Mouse (Mus musculus) kidney, adult 11 months (tissue): ENCODE measurements around the gene Gm572.

Source experiments
- DNase-seq: peaks from one replicate; pipeline ENCODE4 v3.0.0; 2022

The Gm572 gene

DNA sequence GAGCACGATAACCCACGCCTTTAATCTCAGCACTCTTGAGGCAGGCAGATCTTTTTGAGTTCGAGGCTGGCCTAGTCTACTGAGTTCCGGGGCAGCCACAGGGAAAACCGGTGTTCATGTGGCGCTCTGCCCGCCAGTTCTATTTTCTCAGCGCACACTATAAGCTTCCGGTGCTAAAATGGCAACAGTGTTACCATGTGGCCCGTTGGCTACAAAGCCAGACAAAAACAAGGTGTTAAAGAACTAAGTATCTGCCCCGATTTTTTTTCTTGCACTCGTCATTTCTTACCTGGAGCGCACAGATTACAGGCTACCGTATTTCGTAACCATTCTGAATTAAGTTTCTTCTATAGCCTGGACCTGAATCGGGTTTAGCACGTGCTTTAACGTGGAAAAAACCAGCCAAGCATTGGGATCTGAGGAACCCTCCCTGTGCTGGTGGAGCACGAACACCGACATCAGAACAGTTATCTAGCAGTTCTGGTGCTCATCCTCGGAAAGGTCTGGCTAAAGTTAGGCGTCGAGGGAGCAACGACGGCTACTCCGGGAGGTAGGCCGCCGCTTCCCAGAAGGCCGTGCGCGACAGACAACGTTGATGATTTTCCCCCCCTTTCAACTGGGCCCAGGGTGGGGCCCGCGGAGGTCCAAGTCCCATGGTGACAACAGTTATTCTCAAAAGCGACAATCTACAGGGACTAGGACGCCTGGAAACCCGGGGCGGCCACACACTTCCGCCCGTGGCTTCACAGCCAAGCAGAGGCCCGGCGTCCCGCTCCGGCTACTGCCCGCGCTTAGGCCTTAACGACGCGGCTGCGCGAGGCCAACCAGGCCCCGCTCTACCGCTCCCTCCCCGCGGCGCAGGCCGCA lies 17.1 kb upstream of the Gm572 start:
- DNase-seq = no peak

DNA sequence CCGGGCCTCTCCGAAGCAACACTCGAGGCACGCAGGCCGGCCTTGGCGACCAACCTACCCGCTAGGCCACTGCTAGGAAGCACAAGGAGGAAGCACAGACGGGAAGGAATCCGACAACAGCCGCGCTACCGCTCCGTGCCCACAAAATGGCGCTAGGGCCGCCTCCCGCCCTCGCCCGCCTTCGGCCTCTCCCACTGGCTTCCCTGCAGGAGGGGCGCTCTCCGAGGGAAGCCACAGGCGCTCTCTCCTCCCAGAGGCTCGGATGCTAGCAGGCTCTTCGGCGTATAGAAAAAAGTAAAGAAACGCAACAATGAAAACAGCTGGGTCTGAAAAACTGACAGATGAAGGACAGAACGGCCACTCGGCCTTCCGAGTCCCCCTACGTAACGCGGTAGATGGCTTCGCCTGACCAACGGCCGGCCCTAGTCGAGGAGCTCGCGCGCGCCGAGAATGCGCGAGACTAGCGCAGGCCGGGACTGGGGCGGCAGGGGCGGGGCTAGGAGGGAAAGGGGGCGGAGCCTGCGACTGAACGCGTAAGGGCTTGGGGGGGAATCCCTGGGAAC lies 16.4 kb upstream of the Gm572 start, which contains the start of gene Tardbp:
Gene Tardbp (minus strand): TSS at position 397 of the 563 bp plus-strand sequence.
- peak; percentile 93 for DNase-seq

DNA sequence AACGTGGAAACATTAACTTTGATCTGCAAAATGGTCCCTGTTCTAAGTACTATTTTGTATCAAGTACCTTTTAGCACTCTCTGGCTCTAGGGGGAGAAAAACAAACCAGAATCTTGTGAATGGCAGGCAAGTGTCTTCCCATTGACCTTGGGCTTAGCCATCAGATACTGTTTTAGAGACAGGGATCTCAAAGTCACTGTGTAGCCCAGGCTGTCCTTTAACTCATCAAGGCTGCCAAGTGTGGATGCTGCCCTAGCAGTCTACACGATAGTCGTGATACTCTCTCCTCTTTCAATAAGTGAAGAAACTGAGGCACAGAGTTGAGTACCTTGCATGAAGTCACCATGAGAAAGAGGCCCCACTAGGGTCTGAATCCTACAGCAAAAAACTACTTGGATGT lies 15.9 kb upstream of the Gm572 start:
- DNase-seq = no peak

DNA sequence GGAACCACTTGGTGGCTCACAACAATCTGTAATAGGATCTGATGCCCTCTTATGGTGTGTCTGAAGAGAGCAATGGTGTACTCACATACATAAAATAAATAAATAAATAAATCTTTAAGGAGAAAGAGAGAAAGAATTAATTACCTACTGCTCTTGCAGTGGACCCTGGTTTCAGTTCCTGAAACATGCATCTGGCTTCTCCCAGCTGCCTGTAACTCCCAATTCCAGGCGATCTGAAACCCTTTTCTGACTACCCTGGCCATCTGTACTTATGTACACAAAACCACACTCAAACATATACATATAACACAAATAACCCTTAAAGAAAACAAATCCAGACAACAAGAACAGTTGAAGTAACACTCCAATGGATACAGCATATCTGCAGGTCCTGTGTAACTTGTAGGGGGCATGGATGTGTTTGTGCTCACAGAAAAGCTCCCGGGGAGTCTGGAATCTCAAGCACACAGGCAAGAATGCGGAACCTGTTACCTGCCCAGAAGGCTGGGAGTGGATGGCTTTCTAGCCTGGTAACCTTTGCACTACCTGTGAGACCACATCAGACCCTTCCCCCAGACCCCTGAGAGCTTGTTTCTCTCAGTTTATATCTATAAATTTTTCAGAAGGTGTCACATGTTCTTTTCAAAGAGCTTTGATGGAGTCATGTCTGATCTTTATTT lies 11.0 kb upstream of the Gm572 start:
- peak; percentile 61 for DNase-seq

DNA sequence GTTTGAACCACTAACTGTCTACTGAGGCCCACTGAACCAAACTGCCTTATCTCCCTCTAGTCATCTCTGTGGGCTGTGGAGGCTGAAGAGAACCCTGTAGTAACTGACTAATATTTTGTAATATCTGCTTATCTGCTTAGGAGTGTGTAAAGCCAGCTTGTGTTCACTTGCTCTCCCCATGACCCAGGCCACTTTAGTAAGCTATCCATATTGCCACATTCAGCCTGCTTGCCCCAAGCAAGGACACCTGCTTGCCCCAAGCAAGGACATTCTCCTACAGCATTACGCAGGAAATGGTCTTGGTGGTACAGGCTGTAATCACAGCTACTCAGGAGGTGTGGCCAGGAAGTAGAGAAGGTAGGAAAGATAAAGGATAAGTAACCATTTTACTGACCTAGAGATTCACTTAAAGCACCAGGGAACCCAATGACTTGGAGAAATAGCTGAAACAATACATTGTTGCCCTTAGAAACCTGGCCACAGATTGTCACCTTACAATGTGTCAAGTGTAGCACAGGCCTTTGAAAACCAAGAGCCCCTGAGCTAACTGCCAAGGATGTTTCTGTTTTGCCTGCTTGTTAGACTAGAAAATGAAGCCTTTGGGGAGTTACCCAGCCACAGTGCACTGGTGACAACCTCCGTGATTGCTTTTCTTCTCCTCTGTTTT lies 9.6 kb upstream of the Gm572 start:
- DNase-seq = no peak

DNA sequence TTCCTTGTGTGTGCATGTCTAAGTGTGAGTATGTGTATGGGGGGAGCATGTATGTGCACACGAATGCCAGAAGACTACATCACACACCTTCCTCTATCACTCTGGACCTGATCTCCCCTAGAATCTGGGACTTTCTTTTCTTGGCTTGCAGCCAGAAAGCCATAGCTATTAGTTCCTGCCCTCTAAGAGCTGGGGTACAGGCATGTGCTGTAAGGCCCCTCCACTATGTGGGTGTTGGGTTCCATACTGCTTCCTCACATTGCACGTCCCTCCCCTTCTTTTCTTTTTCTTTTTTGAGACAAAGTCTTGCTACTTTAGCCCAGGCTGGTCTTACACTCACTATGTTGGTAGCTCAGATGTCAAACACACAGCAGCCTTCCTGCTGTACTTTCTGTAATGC lies 7.8 kb upstream of the Gm572 start:
- no peak for DNase-seq

DNA sequence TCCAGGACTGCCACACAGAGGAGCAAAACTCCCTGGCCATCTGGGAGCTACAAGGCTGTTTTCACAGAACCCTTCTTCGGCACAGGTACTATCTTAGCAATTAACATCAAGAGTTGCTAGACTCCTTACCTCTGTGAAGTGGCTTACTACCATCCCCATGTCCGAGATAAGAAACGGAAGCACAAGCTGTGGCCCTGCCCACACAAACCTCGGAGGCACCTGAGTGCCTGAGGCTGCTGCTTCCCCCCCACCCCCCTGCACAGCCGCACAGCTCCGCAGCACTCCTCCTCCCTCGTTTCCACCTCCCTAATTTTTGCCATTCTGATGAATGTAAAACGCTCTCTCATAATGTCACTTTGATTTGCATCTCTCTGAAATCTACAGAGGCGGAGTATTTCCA lies 4.8 kb upstream of the Gm572 start:
- DNase-seq = no peak

DNA sequence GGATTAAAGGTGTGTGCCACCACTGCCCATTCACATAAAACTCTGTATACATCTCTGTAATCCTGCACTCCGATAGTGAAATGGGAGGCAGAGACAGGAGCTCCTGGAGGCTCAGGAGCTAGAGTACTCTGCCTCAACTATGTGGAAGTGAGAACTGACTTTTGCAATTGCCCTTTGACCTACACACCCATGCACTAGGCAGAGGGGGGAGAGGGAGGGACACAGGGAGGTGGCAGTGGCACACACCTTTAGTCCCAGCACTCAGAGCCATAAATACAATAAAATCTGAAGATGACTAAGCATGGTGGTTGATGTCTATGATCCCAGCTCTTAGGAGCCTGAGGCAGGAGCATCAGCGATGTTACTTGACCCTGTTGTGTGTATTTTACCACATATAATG lies 3.7 kb upstream of the Gm572 start:
- DNase-seq = no peak

DNA sequence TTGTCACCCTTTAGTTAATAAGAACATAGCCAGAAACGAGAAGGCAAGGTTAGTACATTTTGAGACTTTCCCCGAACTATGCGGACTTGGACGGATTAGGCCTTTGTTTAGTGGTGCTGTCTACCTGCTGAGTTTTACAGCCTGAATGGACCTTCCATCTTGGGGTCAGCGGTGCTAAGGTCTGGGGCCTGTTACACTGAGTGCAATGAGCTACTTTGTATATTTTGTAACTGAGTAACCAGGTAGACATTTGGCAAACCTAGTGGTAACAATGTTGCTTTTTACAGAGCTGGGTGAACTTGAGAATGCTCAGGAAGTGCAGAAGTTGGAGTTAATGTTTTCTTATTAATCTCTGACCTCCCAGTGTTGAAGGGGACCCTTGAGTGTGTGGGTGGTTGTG lies 2.0 kb upstream of the Gm572 start:
- peak; percentile 87 for DNase-seq

DNA sequence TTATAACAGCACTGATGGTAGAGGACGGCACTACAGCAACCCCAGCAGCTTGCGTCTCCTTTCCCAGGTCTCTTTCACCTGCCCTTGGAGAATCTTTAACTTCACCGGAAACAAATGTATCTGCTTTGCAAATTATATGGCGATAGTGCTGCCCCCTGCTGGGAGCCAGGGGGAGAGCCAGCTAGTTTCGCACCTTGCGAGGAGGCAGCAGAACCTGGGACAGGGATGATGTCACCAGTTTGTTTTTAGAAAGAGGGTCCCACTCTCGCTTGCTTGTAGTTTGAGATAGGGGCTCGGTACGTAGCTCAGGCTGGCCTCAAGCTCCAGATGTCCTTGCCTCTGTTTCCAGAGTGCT lies 1.0 kb downstream of the Gm572 start:
- DNase-seq = peak; percentile 84

DNA sequence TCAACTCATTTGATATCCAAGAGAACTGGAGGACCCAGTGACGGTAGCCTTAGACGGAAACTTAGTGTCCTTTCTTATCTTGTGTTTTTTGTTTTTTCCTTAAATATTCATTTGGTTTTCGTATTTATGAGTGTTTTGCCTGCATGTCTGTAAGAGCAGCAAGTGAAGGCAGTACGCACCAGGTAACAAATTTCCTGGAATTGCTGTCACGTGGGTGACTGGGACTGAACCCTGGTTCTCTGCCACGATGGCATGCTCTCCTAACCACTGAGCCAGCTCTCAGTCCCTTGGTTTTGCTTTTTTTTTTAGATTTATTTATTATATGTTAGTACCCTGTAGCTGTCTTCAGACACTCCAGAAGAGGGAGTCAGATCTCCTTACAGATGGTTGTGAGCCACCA lies 1.8 kb downstream of the Gm572 start:
- DNase-seq = no peak

DNA sequence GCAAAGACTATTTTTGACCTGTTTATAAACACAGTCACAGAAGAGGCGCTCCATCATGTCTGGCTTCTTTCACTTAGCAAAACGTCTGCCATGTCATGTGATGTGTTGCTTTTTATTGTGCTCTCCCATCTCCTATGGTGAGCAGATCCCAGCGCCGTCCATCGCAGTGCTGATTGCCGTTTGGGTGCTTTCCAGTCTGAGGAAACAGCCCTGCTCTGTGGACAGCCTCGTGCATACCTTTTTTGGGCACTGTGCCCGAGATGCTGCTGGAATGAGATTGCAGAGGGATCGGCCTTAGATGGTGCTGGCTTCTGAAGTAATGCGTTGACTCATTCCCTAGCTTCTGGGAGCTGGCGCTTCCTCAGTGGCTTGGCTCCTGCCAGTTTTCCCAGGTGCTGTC lies 3.5 kb downstream of the Gm572 start:
- DNase-seq = no peak

DNA sequence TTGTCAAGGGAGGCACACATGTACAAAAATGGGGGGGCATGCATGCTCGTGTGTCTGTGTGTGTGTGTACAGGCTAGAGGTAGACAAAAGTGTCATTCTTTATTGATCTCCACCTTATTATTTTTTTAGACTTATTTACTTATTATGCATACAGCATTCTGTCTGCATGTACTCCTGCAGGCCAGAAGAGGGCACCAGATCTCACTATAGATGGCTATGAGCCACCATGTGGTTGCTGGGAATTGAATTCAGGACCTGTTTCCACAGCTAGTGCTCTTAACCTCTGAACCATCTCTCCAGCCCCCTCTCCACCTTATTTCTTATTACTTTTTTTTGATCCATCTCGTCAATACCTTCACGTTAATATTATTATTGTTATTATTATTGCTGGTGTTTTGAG lies 6.2 kb downstream of the Gm572 start:
- DNase-seq = no peak

DNA sequence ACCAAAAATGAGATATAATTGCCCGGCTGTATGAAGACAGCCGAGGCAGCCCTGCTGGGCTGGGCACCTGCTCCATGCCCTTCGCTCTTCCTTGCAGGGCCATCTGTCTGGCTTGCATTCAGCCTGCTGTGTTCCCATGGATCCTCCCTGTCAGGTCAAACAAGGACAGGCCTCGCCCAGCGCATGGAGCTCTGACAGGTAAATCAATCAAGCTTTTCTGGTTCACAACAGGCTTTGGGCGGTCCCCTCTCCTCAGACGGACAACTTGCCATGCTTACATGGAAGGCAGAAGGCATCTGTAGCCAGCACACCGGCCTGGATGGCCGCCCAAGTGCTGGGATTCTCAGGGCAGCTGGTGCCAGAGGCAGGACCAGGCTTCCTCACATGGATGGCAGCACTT lies 7.9 kb downstream of the Gm572 start:
- DNase-seq = peak; percentile 61

DNA sequence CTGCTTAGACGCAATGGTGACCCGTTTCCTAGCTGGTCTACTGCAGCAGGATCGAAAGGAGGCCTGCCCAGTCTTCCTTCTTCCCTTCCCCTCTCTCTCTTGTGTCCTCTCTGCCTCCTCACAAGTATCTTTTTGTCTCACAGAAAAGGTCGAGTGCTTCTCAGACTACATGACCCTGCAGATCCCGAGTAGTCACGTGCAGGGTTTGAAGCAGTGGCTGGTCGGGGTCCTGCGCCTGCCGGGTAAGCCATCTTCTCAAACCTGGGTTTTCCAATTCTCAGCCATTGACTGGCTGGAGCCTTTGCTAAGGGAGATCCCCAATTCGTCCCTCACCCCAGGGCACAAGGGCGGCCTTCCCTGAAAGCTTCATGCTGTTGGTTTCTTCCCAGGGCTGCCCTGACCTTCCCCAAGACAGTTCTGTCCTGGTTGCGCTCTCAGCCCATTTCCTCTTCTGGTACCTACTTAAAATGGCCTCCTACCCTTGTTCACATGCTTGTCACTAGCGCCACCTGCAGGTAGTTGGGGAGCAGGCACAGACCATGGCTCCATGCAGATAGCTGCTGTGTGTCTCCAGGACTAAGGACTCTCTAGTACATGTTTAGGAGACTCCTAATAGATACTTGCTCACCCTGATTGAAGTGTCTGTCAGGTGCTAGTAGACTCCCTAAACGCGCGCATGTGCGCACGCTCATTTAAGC lies 11.7 kb downstream of the Gm572 start:
- peak; percentile 52 for DNase-seq

DNA sequence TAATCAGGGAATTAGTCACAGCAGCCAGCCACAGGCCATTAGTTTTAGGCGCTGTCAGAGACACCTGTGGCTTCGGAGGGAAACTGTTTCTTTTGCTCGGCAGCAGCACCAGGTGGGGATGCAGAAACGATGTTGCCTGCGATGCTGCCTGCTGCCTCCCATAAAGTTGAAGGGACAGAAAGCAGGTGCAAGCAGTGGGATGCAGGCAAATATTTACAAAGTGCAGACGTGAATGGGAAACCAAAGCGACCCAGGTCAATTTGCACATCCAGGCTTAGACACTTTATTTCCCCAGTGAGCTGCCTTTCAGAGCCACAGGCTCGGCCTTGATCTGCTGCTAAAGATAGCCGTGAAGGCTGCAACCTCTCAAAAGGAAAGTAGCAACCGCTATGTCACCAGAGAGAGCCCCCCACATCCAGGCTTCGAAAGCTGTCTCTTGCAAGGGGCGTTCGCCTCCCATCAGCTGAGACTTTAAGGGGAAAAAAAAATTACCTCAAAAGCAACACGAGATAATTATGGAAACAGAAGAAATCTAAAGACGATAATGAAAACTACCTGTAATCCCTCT lies 13.7 kb downstream of the Gm572 start:
- no peak for DNase-seq

DNA sequence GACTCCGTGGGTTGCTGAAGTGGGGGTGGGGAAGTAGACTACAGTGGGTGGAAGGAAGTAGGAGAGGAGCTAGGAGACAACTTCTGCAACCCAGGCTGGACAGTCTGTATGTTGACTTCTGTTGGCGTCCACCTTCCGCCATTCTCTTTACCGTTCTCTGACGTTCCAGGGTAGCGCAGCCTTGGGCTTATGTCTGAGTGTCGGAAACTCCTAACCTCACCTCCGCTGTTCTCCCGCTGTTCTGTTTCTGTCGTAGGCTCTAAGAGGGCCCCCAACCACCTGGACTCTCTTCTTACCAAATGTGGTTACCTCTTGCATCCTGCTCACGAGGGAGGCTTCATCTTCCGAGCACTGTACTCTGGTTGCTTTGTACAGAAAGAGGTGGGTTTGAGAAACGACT lies 14.7 kb downstream of the Gm572 start:
- no peak for DNase-seq

DNA sequence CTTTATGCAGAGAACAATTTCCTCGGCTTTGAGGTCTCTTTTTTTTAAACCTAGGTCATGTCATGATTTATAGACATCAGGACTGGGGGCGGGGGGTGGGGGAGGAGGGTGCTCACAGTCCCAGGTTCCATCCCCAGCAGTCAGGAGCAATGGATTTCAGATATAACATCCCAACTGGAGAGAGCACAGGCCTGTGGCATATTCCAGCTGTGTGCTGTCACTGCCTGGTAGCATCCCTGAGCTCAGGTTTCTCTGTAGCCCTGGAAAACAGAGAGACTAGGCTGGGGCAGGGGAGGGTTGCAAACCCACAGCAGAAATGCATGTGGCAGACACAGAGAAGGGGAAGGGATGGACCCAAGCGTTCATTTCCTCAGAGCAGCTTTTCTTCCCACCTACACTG lies 17.1 kb downstream of the Gm572 start:
- no peak for DNase-seq

DNA sequence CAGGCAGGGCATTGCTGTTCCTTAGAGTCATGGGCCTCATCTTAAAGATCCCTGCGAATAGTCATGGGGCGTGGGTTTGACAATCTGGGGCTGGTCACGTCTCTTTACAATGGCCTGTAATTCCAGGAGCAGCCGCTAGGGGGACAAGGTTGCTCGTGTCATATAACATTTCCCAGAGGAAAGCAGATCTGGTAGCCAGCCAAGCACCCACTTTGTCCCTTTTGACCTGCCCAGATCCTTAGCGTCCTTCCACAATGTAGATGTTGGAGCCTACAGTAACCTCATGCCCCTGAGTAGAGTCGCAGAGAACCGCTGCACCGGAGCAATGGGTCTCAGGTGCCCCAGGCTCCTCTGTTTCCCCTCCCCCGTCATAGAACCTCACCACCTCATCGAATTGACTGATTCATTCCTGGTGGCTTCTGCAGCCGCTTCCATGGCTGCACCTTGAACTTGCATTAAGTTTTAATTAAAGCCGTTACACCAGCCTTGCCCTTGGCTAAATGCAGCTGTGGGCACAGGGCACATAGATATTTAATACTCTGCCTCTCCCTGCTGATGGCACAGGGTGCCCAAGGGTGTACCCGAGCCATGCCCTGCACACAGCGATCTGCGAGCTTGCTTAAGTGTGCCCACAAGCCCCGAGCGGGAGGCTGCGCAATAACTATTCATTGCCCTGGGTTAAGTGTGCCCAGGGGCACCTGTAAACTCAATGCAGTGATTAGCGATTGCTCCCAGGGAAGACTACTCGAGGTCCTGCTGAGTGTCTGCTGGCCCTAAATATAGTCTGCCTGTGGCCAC lies 19.2 kb downstream of the Gm572 start:
- peak; percentile 61 for DNase-seq

DNA sequence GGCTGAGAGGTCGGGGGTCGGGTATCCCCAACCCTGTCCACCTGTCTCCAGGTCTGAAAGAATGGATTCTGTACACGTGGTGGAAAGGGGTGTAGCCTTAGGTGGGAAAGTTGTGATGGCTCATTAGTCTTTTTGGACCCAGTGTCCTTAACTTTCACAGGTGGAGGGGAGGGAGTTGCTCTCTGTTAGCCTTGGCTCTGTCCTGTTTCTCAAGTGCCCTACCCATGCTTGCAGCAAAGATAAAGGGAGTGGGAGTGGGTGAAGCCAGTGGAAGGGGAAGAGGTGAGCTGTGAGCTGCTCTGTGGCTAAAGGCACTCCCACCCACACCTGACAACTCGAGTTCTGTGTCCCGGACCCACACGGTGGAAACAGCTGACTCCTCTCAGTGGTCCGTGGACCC lies 20.2 kb downstream of the Gm572 start:
- no peak for DNase-seq

DNA sequence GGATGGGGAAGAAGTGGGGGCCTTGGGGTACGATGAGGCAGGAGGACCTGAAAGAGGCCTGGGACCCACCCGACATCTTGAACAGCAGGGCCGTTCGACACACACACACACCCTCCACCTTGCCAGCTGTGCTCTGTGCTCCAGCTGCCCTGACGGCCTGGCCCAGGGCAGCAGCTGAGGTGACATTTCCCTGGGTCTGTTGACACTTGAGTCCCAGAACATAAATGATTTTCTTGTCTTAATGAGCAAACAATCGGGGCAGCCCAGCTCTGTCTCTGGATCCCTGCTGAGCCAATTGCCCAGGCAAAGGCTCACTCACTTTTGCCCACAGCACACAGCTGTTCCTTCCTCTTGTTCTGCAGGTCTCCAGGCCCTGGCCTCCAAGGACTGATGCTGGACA lies 20.9 kb downstream of the Gm572 start:
- DNase-seq = no peak
